ENCODE assay signal across 9 mouse cellular contexts in the genomic region with DNA sequence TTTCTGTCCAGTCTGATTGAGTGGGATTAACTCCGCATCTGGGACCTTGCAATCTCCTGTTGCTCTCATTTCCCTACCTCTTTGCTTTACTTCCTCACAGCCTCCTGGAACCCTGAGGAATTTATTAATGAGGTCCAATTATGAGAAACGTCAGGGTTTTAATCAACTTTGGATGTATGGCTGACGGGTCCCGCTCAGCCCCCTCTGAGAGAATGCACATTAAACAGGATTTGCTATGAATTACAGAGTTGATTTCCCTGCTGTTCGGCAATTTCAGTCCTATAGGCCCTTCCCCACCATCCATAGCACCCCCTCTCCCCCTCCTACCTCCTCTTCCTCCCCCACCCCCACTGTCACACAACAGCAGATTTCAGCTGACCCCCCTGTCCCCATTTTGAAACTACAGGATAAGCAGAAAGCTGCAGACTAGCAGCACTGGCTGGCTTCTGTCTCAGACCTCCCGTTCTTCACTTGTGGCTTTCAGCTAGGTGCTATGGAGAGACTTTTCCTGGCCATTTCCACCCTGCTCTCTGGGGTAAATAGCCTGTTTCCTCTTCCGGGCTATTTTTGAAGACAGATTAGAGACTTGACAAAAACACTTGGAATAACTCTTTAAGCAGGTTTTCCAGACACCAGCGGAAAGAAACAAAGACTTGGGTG.
DNase-seq lines count a peak whose midpoint lies in the region; ATAC-seq and TF ChIP-seq lines count a peak whose summit lies in the region.
"Had no signal": no experiment of that assay in that cellular context is flagged by ENCODE, and none has a peak within 500 bp of the region (broad histone marks: within the 10 kb centered on the region; RNA-seq: fewer than 3 reads in every experiment).

No protein-coding gene starts in this region.

- peaks cover 15% of the 10 kb centered on the region for H3K4me1 ChIP-seq in heart, embryonic 12.5 days (replicated peaks)
- H3K4me1 ChIP-seq in liver, postnatal 0 days (ENCODE audit: insufficient read depth), result peaks cover 30% of the 10 kb centered on the region
- H3K4me1 ChIP-seq in liver, embryonic 12.5 days, result peaks cover 49% of the 10 kb centered on the region
- peaks cover 12% of the 10 kb centered on the region for H3K4me1 ChIP-seq in embryonic facial prominence, embryonic 15.5 days
- peaks cover 11% of the 10 kb centered on the region for H3K4me1 ChIP-seq in limb, embryonic 14.5 days (ENCODE audit: control insufficient read depth, insufficient read depth, low read length)
- H3K4me1 ChIP-seq: neural tube, embryonic 12.5 days had no signal

- no peak for ATAC-seq in heart, embryonic 12.5 days (ENCODE audit: insufficient number of reproducible peaks, low FRiP score)
- no peak for ATAC-seq in liver, postnatal 0 days
- no peak for ATAC-seq in liver, embryonic 12.5 days
- ATAC-seq in embryonic facial prominence, embryonic 15.5 days (ENCODE audit: insufficient number of reproducible peaks, low FRiP score, low TSS enrichment, low read depth), result no peak
- ATAC-seq in limb, embryonic 14.5 days (ENCODE audit: low FRiP score, low read depth), result no peak

- H3K4me3 ChIP-seq in heart, embryonic 12.5 days, result no peak overlapping the region
- H3K4me3 ChIP-seq in liver, postnatal 0 days (ENCODE audit: low read depth, low read length), result no peak overlapping the region
- H3K4me3 ChIP-seq in liver, embryonic 12.5 days, result no peak overlapping the region
- no peak overlapping the region for H3K4me3 ChIP-seq in embryonic facial prominence, embryonic 15.5 days (replicated peaks)
- H3K4me3 ChIP-seq in limb, embryonic 14.5 days (replicated peaks; ENCODE audit: low read length), result no peak overlapping the region
- H3K4me3 ChIP-seq: neural tube, embryonic 12.5 days had no signal

- 62% methylated on average over 8 of the region's 8 CpGs for WGBS in heart, embryonic 12.5 days
- WGBS in liver, postnatal 0 days (ENCODE audit: insufficient replicate concordance), result 63% methylated on average over 8 of the region's 8 CpGs
- WGBS in liver, embryonic 12.5 days (ENCODE audit: insufficient replicate concordance), result 56% methylated on average over 8 of the region's 8 CpGs
- 37% methylated on average over 8 of the region's 8 CpGs for WGBS in embryonic facial prominence, embryonic 15.5 days
- WGBS in limb, embryonic 14.5 days, result 27% methylated on average over 8 of the region's 8 CpGs

- 0 out of 2 replicates have a peak overlapping the region, but pooled peaks have one; percentile 19 for H3K27ac ChIP-seq in heart, embryonic 12.5 days (ENCODE audit: poor library complexity, severe bottlenecking)
- H3K27ac ChIP-seq in liver, postnatal 0 days (ENCODE audit: low read depth), result no peak overlapping the region
- no peak overlapping the region for H3K27ac ChIP-seq in liver, embryonic 12.5 days
- H3K27ac ChIP-seq in embryonic facial prominence, embryonic 15.5 days (replicated peaks), result 0 out of 2 replicates have a peak overlapping the region, but pooled peaks have one; percentile 17
- H3K27ac ChIP-seq in limb, embryonic 14.5 days (replicated peaks; ENCODE audit: low read depth, low read length), result peak overlapping the region; percentile 29; the same call in 1 of the 2 replicates
- H3K27ac ChIP-seq: neural tube, embryonic 12.5 days had no signal

- peak overlapping the region; percentile 8; the same call in 1 of the 2 replicates for H3K4me2 ChIP-seq in heart, embryonic 12.5 days
- H3K4me2 ChIP-seq in liver, postnatal 0 days (ENCODE audit: low read depth, low read length), result 0 out of 2 replicates have a peak overlapping the region, but pooled peaks have one; percentile 3
- no peak overlapping the region for H3K4me2 ChIP-seq in liver, embryonic 12.5 days
- H3K4me2 ChIP-seq in embryonic facial prominence, embryonic 15.5 days (replicated peaks), result no peak overlapping the region
- H3K4me2 ChIP-seq in limb, embryonic 14.5 days (replicated peaks; ENCODE audit: low read depth, low read length, severe bottlenecking), result no peak overlapping the region
- H3K4me2 ChIP-seq: neural tube, embryonic 12.5 days had no signal

- H3K9me3 ChIP-seq in heart, embryonic 12.5 days (replicated peaks), result no peaks in the 10 kb centered on the region
- H3K9me3 ChIP-seq in liver, postnatal 0 days (ENCODE audit: low read length), result no peaks in the 10 kb centered on the region
- no peaks in the 10 kb centered on the region for H3K9me3 ChIP-seq in liver, embryonic 12.5 days (replicated peaks)
- no peaks in the 10 kb centered on the region for H3K9me3 ChIP-seq in embryonic facial prominence, embryonic 15.5 days (replicated peaks)
- H3K9me3 ChIP-seq in limb, embryonic 14.5 days (ENCODE audit: control insufficient read depth, low read length), result no peaks in the 10 kb centered on the region
- H3K9me3 ChIP-seq: neural tube, embryonic 12.5 days had no signal

- no peak for TF ChIP-seq POLR2A in limb, embryonic 14.5 days (IDR thresholded peaks at IDR 0.05; ENCODE audit: borderline replicate concordance, extremely low read depth, insufficient read depth, insufficient read length)

- no peak for TF ChIP-seq EP300 in liver, postnatal 0 days (IDR thresholded peaks at IDR 0.05; ENCODE audit: low read depth)

- H3K9ac ChIP-seq in heart, embryonic 12.5 days, result 0 out of 2 replicates have a peak overlapping the region, but pooled peaks have one; percentile 2
- H3K9ac ChIP-seq in liver, postnatal 0 days (replicated peaks), result no peak overlapping the region
- no peak overlapping the region for H3K9ac ChIP-seq in liver, embryonic 12.5 days
- no peak overlapping the region for H3K9ac ChIP-seq in embryonic facial prominence, embryonic 15.5 days
- no peak overlapping the region for H3K9ac ChIP-seq in limb, embryonic 14.5 days (ENCODE audit: low read depth, low read length, severe bottlenecking)
- H3K9ac ChIP-seq: neural tube, embryonic 12.5 days had no signal

- no peak for DNase-seq in heart, adult 8-10 months (ENCODE audit: low spot score)
- no peak for DNase-seq in liver, postnatal 0 days
- DNase-seq in limb, embryonic 14.5 days (ENCODE audit: low spot score), result no peak
- no peak for DNase-seq in cerebellum, postnatal 10 days
- DNase-seq in urinary bladder, postnatal 10 days (ENCODE audit: low spot score), result no peak

- no peak for TF ChIP-seq CTCF in liver, postnatal 0 days (IDR thresholded peaks at IDR 0.05; ENCODE audit: low read depth)

- H3K27me3 ChIP-seq in heart, embryonic 12.5 days (replicated peaks), result no peaks in the 10 kb centered on the region
- no peaks in the 10 kb centered on the region for H3K27me3 ChIP-seq in liver, postnatal 0 days (ENCODE audit: insufficient read depth, low read length)
- no peaks in the 10 kb centered on the region for H3K27me3 ChIP-seq in liver, embryonic 12.5 days (replicated peaks)
- H3K27me3 ChIP-seq in embryonic facial prominence, embryonic 15.5 days, result no peaks in the 10 kb centered on the region
- no peaks in the 10 kb centered on the region for H3K27me3 ChIP-seq in limb, embryonic 14.5 days (ENCODE audit: control insufficient read depth, insufficient read depth, low read length)
- H3K27me3 ChIP-seq: neural tube, embryonic 12.5 days had no signal

- no peaks in the 10 kb centered on the region for H3K36me3 ChIP-seq in heart, embryonic 12.5 days
- H3K36me3 ChIP-seq in liver, postnatal 0 days (replicated peaks; ENCODE audit: insufficient read depth, low read length), result no peaks in the 10 kb centered on the region
- no peaks in the 10 kb centered on the region for H3K36me3 ChIP-seq in liver, embryonic 12.5 days
- H3K36me3 ChIP-seq in embryonic facial prominence, embryonic 15.5 days, result no peaks in the 10 kb centered on the region
- no peaks in the 10 kb centered on the region for H3K36me3 ChIP-seq in limb, embryonic 14.5 days (ENCODE audit: control insufficient read depth, insufficient read depth, low read length)
- H3K36me3 ChIP-seq: neural tube, embryonic 12.5 days had no signal

Comparison
In these comparisons a context has a peak if more than half of its experiments do, and no peak if none do; other contexts are left out.
1. H3K4me2 ChIP-seq: peak in heart, embryonic 12.5 days (single experiment) and liver, postnatal 0 days (single experiment); none in liver, embryonic 12.5 days (single experiment), embryonic facial prominence, embryonic 15.5 days (single experiment) and limb, embryonic 14.5 days (single experiment).
2. H3K27ac ChIP-seq: peak in heart, embryonic 12.5 days (single experiment), embryonic facial prominence, embryonic 15.5 days (single experiment) and limb, embryonic 14.5 days (single experiment); none in liver, postnatal 0 days (single experiment) and liver, embryonic 12.5 days (single experiment).